Mouse (Mus musculus) kidney, embryonic 15.5 days (tissue): Measurements from ENCODE around the gene Rps11. TPM values are rescaled to one million over a fixed set of nuclear protein-coding genes. Genes with fewer than 3 reads are reported as not detected.
A peak's percentile ranks its signal among the peaks of the same experiment; 100 is the strongest.
"Not testable (repeated sequence)": the region's sequence is repeated elsewhere in the genome, so short reads cannot be mapped to it uniquely, and the experiment has no call there.

ENCODE experiments used
- ATAC-seq: fragments of 200-750 bp; cut with Nextera tagmentation; replicated peaks from 2 replicates; pipeline ENCODE4 v1.8.0; 2017; ENCODE audit warnings: moderate TSS enrichment; ENCODE audit not compliant: low FRiP score
- H3K27ac ChIP-seq: fragments of 300-500 bp; sonication (generic); 2 replicates; pipeline ENCODE4 v1.5.1; 2015; ENCODE audit warnings: mild to moderate bottlenecking, inconsistent platforms
- H3K27me3 ChIP-seq: fragments of 300-500 bp; sonication (generic); 2 replicates; pipeline ENCODE4 v1.6.1; 2015; ENCODE audit warnings: inconsistent platforms
- H3K36me3 ChIP-seq: fragments of 300-500 bp; sonication (generic); 2 replicates; pipeline ENCODE4 v1.6.1; 2015; ENCODE audit warnings: inconsistent platforms
- H3K4me1 ChIP-seq: fragments of 300-500 bp; sonication (generic); 2 replicates; pipeline ENCODE4 v1.6.1; 2015; ENCODE audit warnings: inconsistent platforms
- H3K4me2 ChIP-seq: fragments of 300-500 bp; sonication (generic); 2 replicates; pipeline ENCODE4 v1.6.1; 2015; ENCODE audit warnings: moderate library complexity, mild to moderate bottlenecking, inconsistent platforms
- H3K4me3 ChIP-seq: fragments of 300-500 bp; sonication (generic); replicated peaks from 2 replicates; pipeline ENCODE4 v1.5.1; 2015; ENCODE audit warnings: mild to moderate bottlenecking, inconsistent platforms
- H3K9ac ChIP-seq: fragments of 300-500 bp; sonication (generic); 2 replicates; pipeline ENCODE4 v1.6.1; 2015; ENCODE audit warnings: mild to moderate bottlenecking, inconsistent platforms
- H3K9me3 ChIP-seq: fragments of 300-500 bp; sonication (generic); replicated peaks from 2 replicates; pipeline ENCODE4 v1.6.1; 2016; ENCODE audit warnings: inconsistent platforms
- WGBS: fragments of 180-500 bp; shearing (Covaris S2); methylation state at CpG from one replicate; pipeline ENCODE4 v1.1.7; 2015; ENCODE audit warnings: mixed read lengths; 5-methylcytosine and 5-hydroxymethylcytosine counted together
- polyA plus RNA-seq: library from polyadenylated mRNA; unstranded; fragments of >200 nt; fragmentation: Nextera tagmentation; extraction: Ambion mirVana; gene quantifications from 2 replicates; pipeline ENCODE4 v1.2.1, GENCODE M21; 2015

Gene Rps11
- polyA plus RNA-seq: 1,536 and 1,655 TPM in 2 replicates

DNA sequence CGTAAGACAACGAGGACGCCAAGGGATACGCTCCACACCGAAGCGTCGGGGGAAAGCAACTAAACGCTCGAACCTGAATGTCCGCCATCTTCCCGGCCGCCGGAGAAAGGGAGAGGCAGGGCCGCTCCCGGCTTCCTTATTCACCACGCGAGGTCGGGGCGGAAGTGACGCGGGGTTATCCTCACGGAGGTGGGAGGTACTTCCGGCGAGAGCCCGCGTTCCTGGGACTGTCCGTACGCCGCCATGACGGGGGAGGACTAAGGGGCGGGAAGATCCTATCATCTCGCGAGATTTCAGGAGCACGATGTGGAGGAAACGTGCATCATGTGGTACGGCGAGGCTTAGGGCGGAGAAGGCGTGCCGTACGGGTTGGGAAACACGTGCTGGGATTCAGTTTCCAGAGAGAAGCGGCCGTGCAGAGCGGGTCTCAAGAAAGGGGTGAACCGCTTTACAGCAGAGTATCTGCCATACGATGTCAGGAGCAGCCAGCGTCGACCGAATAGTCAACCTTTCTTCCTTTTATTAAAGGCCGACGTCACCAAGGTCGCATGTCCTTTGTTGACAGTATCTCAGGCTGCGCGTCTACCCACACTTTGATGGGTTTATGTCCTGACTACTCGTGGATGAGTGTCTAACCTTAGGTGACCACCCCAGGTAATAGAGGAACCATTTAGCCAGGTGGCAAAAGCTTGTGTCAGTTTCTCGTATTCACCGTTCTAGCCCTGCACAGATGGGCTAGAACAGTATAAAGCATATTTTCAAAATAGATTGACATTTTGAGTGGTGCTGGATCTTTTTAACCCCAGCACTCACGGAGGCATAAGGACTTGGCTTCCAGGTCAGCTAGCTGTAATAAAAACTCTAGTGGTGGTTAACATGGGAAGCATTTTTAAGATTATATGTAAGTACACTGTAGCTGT is at the start of gene Rps11:
Rps11 (minus strand) TSS at position 216 of the 920 bp plus-strand sequence.
- WGBS: under 1% methylated on average over 59 of the region's 59 CpGs
- H3K9ac ChIP-seq: peak within 1 kb of the TSS; percentile 98
- peak within 1 kb of the TSS; percentile 90 for H3K4me3 ChIP-seq
- H3K4me1 ChIP-seq: peaks cover 58% of the 10 kb centered on the region
- peaks cover 66% of the 10 kb centered on the region for H3K36me3 ChIP-seq
- H3K27me3 ChIP-seq: no peaks in the 10 kb centered on the region
- peak within 1 kb of the TSS; percentile 94 for H3K27ac ChIP-seq
- peak within 1 kb of the TSS; percentile 69 for H3K4me2 ChIP-seq
- ATAC-seq: peak; percentile 84
- no peaks in the 10 kb centered on the region for H3K9me3 ChIP-seq

DNA sequence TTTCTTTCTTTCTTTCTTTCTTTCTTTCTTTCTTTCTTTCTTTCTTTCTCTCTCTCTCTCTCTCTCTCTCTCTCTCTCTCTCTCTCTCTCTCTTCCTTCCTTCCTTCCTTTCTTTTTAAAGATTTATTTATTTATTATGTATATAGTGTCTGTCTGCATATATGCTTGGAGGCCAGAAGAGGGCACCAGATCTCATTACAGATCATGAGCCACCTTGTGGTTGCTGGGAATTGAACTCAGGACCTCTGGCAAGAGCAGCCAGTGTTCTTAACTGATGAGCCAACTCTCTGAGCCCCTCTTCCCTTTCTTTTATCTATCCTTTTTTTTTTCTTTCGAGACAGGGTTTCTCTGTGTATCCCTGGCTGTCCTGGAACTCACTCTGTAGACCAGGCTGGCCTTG is 49.5 kb upstream of the Rps11 start:
- WGBS: 59% methylated on average over 1 of the region's 1 CpGs
- ATAC-seq: not testable (repeated sequence)

DNA sequence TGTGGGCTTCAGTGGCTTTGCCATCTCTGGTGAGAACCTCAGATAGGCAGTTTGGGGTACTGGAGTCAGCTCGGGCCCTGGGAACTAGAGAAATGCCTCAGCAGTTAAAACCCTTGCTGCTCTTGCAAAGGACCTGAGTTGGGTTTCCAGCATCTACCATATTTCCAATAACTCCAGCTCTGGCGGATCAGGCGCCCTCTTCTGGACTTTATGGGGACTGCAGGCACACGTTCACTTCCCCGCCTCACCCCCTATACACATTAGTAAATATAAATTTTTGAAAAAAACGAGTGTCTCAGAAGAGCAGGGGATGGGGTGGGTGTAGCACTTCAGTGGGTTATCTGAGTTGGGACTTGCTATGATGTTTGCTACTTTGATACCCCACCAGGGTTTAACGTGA is 48.7 kb upstream of the Rps11 start:
- H3K4me1 ChIP-seq: peaks cover 31% of the 10 kb centered on the region
- H3K4me2 ChIP-seq: no peak overlapping the region
- H3K4me3 ChIP-seq: no peak overlapping the region
- no peaks in the 10 kb centered on the region for H3K36me3 ChIP-seq
- no peak overlapping the region for H3K27ac ChIP-seq
- no peak overlapping the region for H3K9ac ChIP-seq
- peaks cover 17% of the 10 kb centered on the region for H3K9me3 ChIP-seq
- WGBS: 62% methylated on average over 7 of the region's 7 CpGs
- no peak for ATAC-seq
- H3K27me3 ChIP-seq: peaks cover 94% of the 10 kb centered on the region

More for the DNA sequence above, 49.5 kb upstream of the Rps11 start:
- H3K4me3 ChIP-seq, H3K27ac ChIP-seq, H3K4me2 ChIP-seq, H3K36me3 ChIP-seq, H3K9ac ChIP-seq: not testable (repeated sequence)
- Histone ChIP-seq H3K27me3 (peaks cover 94% of the 10 kb centered on the region), H3K9me3 (peaks cover 17% of the 10 kb centered on the region), H3K4me1 (peaks cover 25% of the 10 kb centered on the region)

GRCm38 (mm10) chr7:45169495-45169894 is 45.3 kb upstream of the Rps11 start:
- peaks cover 17% of the 10 kb centered on the region for H3K9me3 ChIP-seq
- no peaks in the 10 kb centered on the region for H3K36me3 ChIP-seq
- H3K27me3 ChIP-seq: peaks cover 94% of the 10 kb centered on the region
- ATAC-seq: no peak
- H3K27ac ChIP-seq: no peak overlapping the region
- 93% methylated on average over 3 of the region's 3 CpGs for WGBS
- no peak overlapping the region for H3K4me2 ChIP-seq
- H3K9ac ChIP-seq: no peak overlapping the region
- peaks cover 12% of the 10 kb centered on the region; the same call in 1 of the 2 replicates for H3K4me1 ChIP-seq
- no peak overlapping the region for H3K4me3 ChIP-seq

GRCm38 (mm10) chr7:45168656-45169055 is 44.4 kb upstream of the Rps11 start:
- WGBS: 3% methylated on average over 24 of the region's 24 CpGs
- H3K4me3 ChIP-seq: no peak overlapping the region; the same call in 1 of the 2 replicates

GRCm38 (mm10) chr7:45167761-45168445 is 43.7 kb upstream of the Rps11 start:
- Histone ChIP-seq H3K36me3 (no peaks in the 10 kb centered on the region), H3K9ac (no peak overlapping the region), H3K27ac (no peak overlapping the region), H3K4me2 (no peak overlapping the region), H3K9me3 (peaks cover 17% of the 10 kb centered on the region), H3K4me3 (no peak overlapping the region), H3K27me3 (peaks cover 98% of the 10 kb centered on the region), H3K4me1 (peaks cover 19% of the 10 kb centered on the region)
- 5% methylated on average over 19 of the region's 19 CpGs for WGBS
- ATAC-seq: no peak

More at GRCm38 (mm10) chr7:45168656-45169055, 44.4 kb upstream of the Rps11 start:
- no peak overlapping the region for H3K27ac ChIP-seq
- peaks cover 17% of the 10 kb centered on the region for H3K4me1 ChIP-seq
- no peak overlapping the region for H3K9ac ChIP-seq
- H3K9me3 ChIP-seq: peaks cover 17% of the 10 kb centered on the region
- no peak overlapping the region for H3K4me2 ChIP-seq
- no peaks in the 10 kb centered on the region for H3K36me3 ChIP-seq
- H3K27me3 ChIP-seq: peaks cover 95% of the 10 kb centered on the region
- ATAC-seq: no peak; the same call in 1 of the 2 replicates

DNA sequence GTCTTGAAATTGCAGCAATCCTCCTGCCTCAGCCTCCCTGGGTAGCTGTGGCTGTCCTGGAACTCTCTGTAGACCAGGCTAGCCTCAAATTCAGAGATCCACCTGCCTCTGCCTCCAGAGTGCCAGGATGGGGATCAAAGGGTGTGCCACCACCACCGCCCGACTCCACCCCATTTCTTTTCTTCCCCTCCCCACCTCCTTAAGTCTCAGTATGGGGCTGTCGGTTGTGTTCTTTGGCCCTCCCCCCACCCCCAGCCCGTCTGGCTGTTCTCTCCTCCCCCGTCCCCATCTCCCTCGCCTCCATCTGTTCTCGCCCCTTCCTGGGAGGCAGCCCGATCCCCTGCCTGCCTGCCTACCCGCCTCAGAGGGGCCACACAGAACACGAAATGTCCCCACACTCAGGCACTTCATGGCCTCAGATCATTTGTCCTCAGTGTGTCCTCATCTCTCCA is 42.7 kb upstream of the Rps11 start:
- no peak overlapping the region for H3K27ac ChIP-seq
- no peaks in the 10 kb centered on the region for H3K36me3 ChIP-seq
- H3K4me1 ChIP-seq: peaks cover 25% of the 10 kb centered on the region
- H3K9ac ChIP-seq: no peak overlapping the region
- 22% methylated on average over 10 of the region's 10 CpGs for WGBS
- peaks cover 97% of the 10 kb centered on the region for H3K27me3 ChIP-seq
- peaks cover 17% of the 10 kb centered on the region for H3K9me3 ChIP-seq
- no peak overlapping the region for H3K4me3 ChIP-seq
- ATAC-seq: no peak
- H3K4me2 ChIP-seq: no peak overlapping the region

DNA sequence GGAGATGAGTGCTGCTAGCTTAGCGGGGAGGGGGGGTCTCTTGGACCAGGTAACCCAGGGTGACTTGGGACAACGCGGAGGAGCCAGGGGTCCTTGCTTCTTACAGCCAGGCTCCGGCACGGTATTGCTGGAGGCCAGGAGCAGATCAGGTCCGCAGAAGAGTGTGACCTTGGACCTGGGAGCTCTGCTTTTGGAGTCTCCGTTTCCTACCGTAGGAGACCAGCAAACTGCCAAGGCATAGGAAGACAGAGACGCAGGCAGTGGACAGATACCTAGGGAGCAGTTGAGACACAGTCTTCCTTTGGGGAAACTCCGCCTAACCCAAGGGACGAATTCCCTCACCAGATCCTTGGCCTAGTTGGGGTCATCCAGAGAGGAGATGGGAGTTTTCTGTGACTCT is 41.5 kb upstream of the Rps11 start:
- Histone ChIP-seq H3K36me3 (peaks cover 3% of the 10 kb centered on the region; the same call in 1 of the 2 replicates), H3K9ac (no peak overlapping the region), H3K4me1 (peaks cover 30% of the 10 kb centered on the region), H3K27ac (no peak overlapping the region), H3K4me2 (no peak overlapping the region), H3K4me3 (no peak overlapping the region), H3K27me3 (peaks cover 85% of the 10 kb centered on the region), H3K9me3 (peaks cover 17% of the 10 kb centered on the region)
- ATAC-seq: no peak
- WGBS: 51% methylated on average over 11 of the region's 11 CpGs

DNA sequence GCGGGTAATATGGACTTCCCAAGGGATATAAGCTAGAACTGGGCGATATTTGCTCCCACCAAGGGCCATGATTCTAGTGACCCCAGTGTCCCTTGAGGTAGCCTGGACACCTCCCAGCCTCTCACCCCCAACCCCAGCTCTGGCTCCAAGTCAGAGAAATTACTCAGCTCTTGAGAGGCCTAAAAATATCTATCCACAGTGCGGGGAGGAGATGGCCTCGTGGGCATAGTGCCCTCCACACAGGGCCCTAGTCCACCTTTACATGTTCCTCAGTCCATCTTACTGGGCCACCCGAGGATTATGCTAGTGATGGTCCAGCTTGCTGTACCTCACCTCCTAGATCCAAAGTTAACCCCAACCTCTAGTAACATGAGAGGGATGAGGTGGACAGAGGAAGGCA is 40.6 kb upstream of the Rps11 start:
- H3K9ac ChIP-seq: no peak overlapping the region
- WGBS: 63% methylated on average over 5 of the region's 5 CpGs
- H3K4me1 ChIP-seq: peaks cover 30% of the 10 kb centered on the region
- no peak overlapping the region for H3K27ac ChIP-seq
- H3K9me3 ChIP-seq: peaks cover 11% of the 10 kb centered on the region
- H3K27me3 ChIP-seq: peaks cover 76% of the 10 kb centered on the region
- no peak for ATAC-seq
- no peak overlapping the region for H3K4me3 ChIP-seq
- no peak overlapping the region for H3K4me2 ChIP-seq
- peaks cover 12% of the 10 kb centered on the region for H3K36me3 ChIP-seq

- ATAC-seq: peak; percentile 14; the same call in 1 of the 2 replicates
- Histone ChIP-seq H3K9ac (peak within 1 kb of the TSS; percentile 51), H3K4me2 (peak within 1 kb of the TSS; percentile 91), H3K4me3 (peak within 1 kb of the TSS; percentile 54), H3K36me3 (peaks cover 21% of the 10 kb centered on the region), H3K9me3 (peaks cover 2% of the 10 kb centered on the region; the same call in 1 of the 2 replicates), H3K4me1 (peaks cover 30% of the 10 kb centered on the region), H3K27ac (no peak within 1 kb of the TSS), H3K27me3 (peaks cover 67% of the 10 kb centered on the region)
- under 1% methylated on average over 40 of the region's 41 CpGs for WGBS
These were observed 39.7 kb upstream of the Rps11 start, which contains the start of gene Slc17a7 for GRCm38 (mm10) chr7:45163735-45164490. Slc17a7 (plus strand) TSS chr7:45163949.

GRCm38 (mm10) chr7:45162996-45163615 is 38.9 kb upstream of the Rps11 start:
- Histone ChIP-seq H3K36me3 (peaks cover 29% of the 10 kb centered on the region), H3K4me2 (peak overlapping the region; percentile 91; the same call in 1 of the 2 replicates), H3K9me3 (no peaks in the 10 kb centered on the region), H3K4me3 (peak overlapping the region; percentile 54; the same call in 1 of the 2 replicates), H3K27ac (no peak overlapping the region), H3K4me1 (peaks cover 22% of the 10 kb centered on the region), H3K9ac (no peak overlapping the region), H3K27me3 (peaks cover 59% of the 10 kb centered on the region)
- ATAC-seq: no peak
- 73% methylated on average over 9 of the region's 9 CpGs for WGBS
